Mouse (Mus musculus): ENCODE data around the gene 1700092M07Rik. TPM values are rescaled to one million over a fixed set of nuclear protein-coding genes. Genes with fewer than 3 reads are reported as not detected.
A peak's percentile ranks its signal among the peaks of the same experiment; 100 is the strongest.
"Not testable (repeated sequence)": the region's sequence is repeated elsewhere in the genome, so short reads cannot be mapped to it uniquely, and the experiment has no call there.

Gene 1700092M07Rik
- polyA plus RNA-seq, 1 experiment from 2014 or later: 1.9 TPM

- Histone ChIP-seq H3K36me3 (ENCODE audit: poor library complexity, severe bottlenecking) (peaks cover 21% of the 10 kb centered on the region), H3K9me3 (replicated peaks) (no peaks in the 10 kb centered on the region), H3K27ac (no peak overlapping the region), H3K9ac (no peak overlapping the region), H3K4me2 (peak overlapping the region; percentile 12), H3K4me1 (peaks cover 37% of the 10 kb centered on the region), H3K27me3 (no peaks in the 10 kb centered on the region), H3K4me3 (no peak overlapping the region)
- 94% methylated on average over 1 of the region's 1 CpGs for WGBS
- ATAC-seq: no peak
Measured at GRCm38 (mm10) chr19:8721378-8721777, 19.1 kb upstream of the 1700092M07Rik start.

- 61% methylated on average over 4 of the region's 4 CpGs for WGBS
- Histone ChIP-seq H3K4me3 (peak overlapping the region; percentile 68), H3K4me1 (peaks cover 41% of the 10 kb centered on the region), H3K27me3 (no peaks in the 10 kb centered on the region), H3K9ac (peak overlapping the region; percentile 93), H3K4me2 (peak overlapping the region; percentile 70), H3K36me3 (ENCODE audit: poor library complexity, severe bottlenecking) (peaks cover 27% of the 10 kb centered on the region), H3K9me3 (replicated peaks) (no peaks in the 10 kb centered on the region), H3K27ac (no peak overlapping the region)
- ATAC-seq: no peak
Measured at GRCm38 (mm10) chr19:8722021-8722420, 18.5 kb upstream of the 1700092M07Rik start.

GRCm38 (mm10) chr19:8722559-8722906, 18.0 kb upstream of the 1700092M07Rik start:
- peak overlapping the region; percentile 70 for H3K4me2 ChIP-seq
- H3K9me3 ChIP-seq (replicated peaks): no peaks in the 10 kb centered on the region
- peak overlapping the region; percentile 95 for H3K27ac ChIP-seq
- peak overlapping the region; percentile 93 for H3K9ac ChIP-seq
- H3K36me3 ChIP-seq (ENCODE audit: poor library complexity, severe bottlenecking): peaks cover 28% of the 10 kb centered on the region
- no peaks in the 10 kb centered on the region for H3K27me3 ChIP-seq
- peaks cover 41% of the 10 kb centered on the region for H3K4me1 ChIP-seq
- no peak; the same call in 1 of the 2 replicates for ATAC-seq
- WGBS: 1% methylated on average over 5 of the region's 5 CpGs
- peak overlapping the region; percentile 68 for H3K4me3 ChIP-seq

- Histone ChIP-seq H3K36me3 (ENCODE audit: poor library complexity, severe bottlenecking) (peaks cover 28% of the 10 kb centered on the region), H3K27me3 (no peaks in the 10 kb centered on the region), H3K9me3 (replicated peaks) (no peaks in the 10 kb centered on the region), H3K4me2 (peak within 1 kb of the TSS; percentile 88), H3K4me1 (peaks cover 41% of the 10 kb centered on the region), H3K27ac (peak within 1 kb of the TSS; percentile 95), H3K4me3 (peak within 1 kb of the TSS; percentile 68), H3K9ac (peak within 1 kb of the TSS; percentile 93)
- WGBS: under 1% methylated on average over 50 of the region's 50 CpGs
- peak; percentile 97 for ATAC-seq
Measured at GRCm38 (mm10) chr19:8722907-8723573, 17.5 kb upstream of the 1700092M07Rik start, which contains the start of gene Slc3a2. Slc3a2 (minus strand) TSS chr19:8723369.

GRCm38 (mm10) chr19:8723574-8724346, 16.8 kb upstream of the 1700092M07Rik start:
- Histone ChIP-seq H3K27me3 (no peaks in the 10 kb centered on the region), H3K9ac (peak overlapping the region; percentile 93), H3K27ac (peak overlapping the region; percentile 80), H3K4me1 (peaks cover 41% of the 10 kb centered on the region), H3K9me3 (replicated peaks) (no peaks in the 10 kb centered on the region), H3K4me2 (peak overlapping the region; percentile 88), H3K36me3 (ENCODE audit: poor library complexity, severe bottlenecking) (peaks cover 28% of the 10 kb centered on the region), H3K4me3 (peak overlapping the region; percentile 68)
- ATAC-seq: no peak; the same call in 1 of the 2 replicates
- under 1% methylated on average over 20 of the region's 20 CpGs for WGBS

- WGBS: 4% methylated on average over 2 of the region's 2 CpGs
- H3K36me3 ChIP-seq (ENCODE audit: poor library complexity, severe bottlenecking): peaks cover 28% of the 10 kb centered on the region
- no peaks in the 10 kb centered on the region for H3K27me3 ChIP-seq
- H3K4me2 ChIP-seq: peak overlapping the region; percentile 88
- H3K27ac ChIP-seq: peak overlapping the region; percentile 80
- peak overlapping the region; percentile 68 for H3K4me3 ChIP-seq
- ATAC-seq: no peak
- H3K9ac ChIP-seq: peak overlapping the region; percentile 93
- H3K9me3 ChIP-seq (replicated peaks): no peaks in the 10 kb centered on the region
- peaks cover 41% of the 10 kb centered on the region for H3K4me1 ChIP-seq
Measured at GRCm38 (mm10) chr19:8724392-8724791, 16.1 kb upstream of the 1700092M07Rik start.

GRCm38 (mm10) chr19:8725081-8725613, 15.4 kb upstream of the 1700092M07Rik start:
- H3K9ac ChIP-seq: peak overlapping the region; percentile 93
- no peaks in the 10 kb centered on the region for H3K27me3 ChIP-seq
- peaks cover 28% of the 10 kb centered on the region for H3K36me3 ChIP-seq (ENCODE audit: poor library complexity, severe bottlenecking)
- peaks cover 41% of the 10 kb centered on the region for H3K4me1 ChIP-seq
- H3K4me2 ChIP-seq: peak overlapping the region; percentile 88
- peak overlapping the region; percentile 68 for H3K4me3 ChIP-seq
- WGBS: 53% methylated on average over 4 of the region's 4 CpGs
- no peak for ATAC-seq
- H3K9me3 ChIP-seq (replicated peaks): no peaks in the 10 kb centered on the region
- H3K27ac ChIP-seq: no peak overlapping the region; the same call in 1 of the 2 replicates

GRCm38 (mm10) chr19:8726609-8727390, 13.7 kb upstream of the 1700092M07Rik start:
- H3K27ac ChIP-seq: no peak overlapping the region
- H3K4me2 ChIP-seq: no peak overlapping the region
- no peaks in the 10 kb centered on the region for H3K9me3 ChIP-seq (replicated peaks)
- 15% methylated on average over 3 of the region's 3 CpGs for WGBS
- 0 out of 2 replicates have a peak overlapping the region, but pooled peaks have one; percentile 6 for H3K4me3 ChIP-seq
- H3K4me1 ChIP-seq: peaks cover 34% of the 10 kb centered on the region
- peaks cover 28% of the 10 kb centered on the region for H3K36me3 ChIP-seq (ENCODE audit: poor library complexity, severe bottlenecking)
- H3K27me3 ChIP-seq: no peaks in the 10 kb centered on the region
- no peak overlapping the region for H3K9ac ChIP-seq
- no peak for ATAC-seq

- peaks cover 28% of the 10 kb centered on the region for H3K36me3 ChIP-seq (ENCODE audit: poor library complexity, severe bottlenecking)
- H3K4me1 ChIP-seq: peaks cover 26% of the 10 kb centered on the region
- no peak for ATAC-seq
- WGBS: 19% methylated on average over 5 of the region's 5 CpGs
- H3K27me3 ChIP-seq: no peaks in the 10 kb centered on the region
- H3K27ac ChIP-seq: no peak overlapping the region
- no peaks in the 10 kb centered on the region for H3K9me3 ChIP-seq (replicated peaks)
- no peak overlapping the region for H3K4me3 ChIP-seq
- H3K4me2 ChIP-seq: no peak overlapping the region
- no peak overlapping the region for H3K9ac ChIP-seq
Measured at GRCm38 (mm10) chr19:8727495-8728114, 12.9 kb upstream of the 1700092M07Rik start.

- H3K4me3 ChIP-seq; H3K27me3 ChIP-seq; H3K4me2 ChIP-seq; H3K27ac ChIP-seq; H3K9ac ChIP-seq; H3K9me3 ChIP-seq (replicated peaks); ATAC-seq: not testable (repeated sequence)
- Histone ChIP-seq H3K4me1 (peaks cover 26% of the 10 kb centered on the region), H3K36me3 (ENCODE audit: poor library complexity, severe bottlenecking) (peaks cover 28% of the 10 kb centered on the region)
- 43% methylated on average over 3 of the region's 3 CpGs for WGBS
Measured at GRCm38 (mm10) chr19:8728335-8729099, 12.0 kb upstream of the 1700092M07Rik start.

GRCm38 (mm10) chr19:8734334-8734733, 6.2 kb upstream of the 1700092M07Rik start:
- Histone ChIP-seq H3K27ac (no peak overlapping the region), H3K9ac (peak overlapping the region; percentile 30; the same call in 1 of the 2 replicates), H3K9me3 (replicated peaks) (no peaks in the 10 kb centered on the region), H3K27me3 (no peaks in the 10 kb centered on the region), H3K36me3 (ENCODE audit: poor library complexity, severe bottlenecking) (peaks cover 20% of the 10 kb centered on the region), H3K4me3 (no peak overlapping the region), H3K4me1 (peaks cover 16% of the 10 kb centered on the region), H3K4me2 (no peak overlapping the region)
- no peak for ATAC-seq
- WGBS: 77% methylated on average over 3 of the region's 3 CpGs
